Mouse (Mus musculus) frontal cortex, postnatal 25 days (tissue): ENCODE measurements around the gene Fpgs.

Experiments used
- DNase-seq, 2 experiments: peaks; one replicate each; pipeline ENCODE4 v3.0.0; 2022; ENCODE audit warnings: low spot score in 2 of 2

The Fpgs gene

DNA sequence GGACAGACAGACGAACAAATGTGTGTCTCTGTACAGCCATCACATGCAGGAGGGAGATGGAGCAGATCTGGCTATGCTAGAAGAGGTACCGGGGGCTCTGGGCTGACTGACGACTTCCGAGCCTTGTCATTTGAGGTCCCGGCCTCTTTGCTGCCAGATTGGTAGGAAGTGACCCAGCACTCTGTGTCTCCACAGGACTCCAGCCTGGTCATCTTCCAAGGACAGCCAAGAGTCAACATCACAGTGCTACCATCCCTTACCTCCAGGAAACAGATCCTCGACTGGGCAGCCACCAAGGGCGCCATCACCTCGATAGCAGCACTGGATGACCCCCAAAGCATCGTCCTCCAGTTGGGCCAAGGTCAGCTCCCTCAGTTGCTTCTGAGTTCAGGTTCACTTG, 32.8 kb downstream of the Fpgs start:
- no peak for DNase-seq

DNA sequence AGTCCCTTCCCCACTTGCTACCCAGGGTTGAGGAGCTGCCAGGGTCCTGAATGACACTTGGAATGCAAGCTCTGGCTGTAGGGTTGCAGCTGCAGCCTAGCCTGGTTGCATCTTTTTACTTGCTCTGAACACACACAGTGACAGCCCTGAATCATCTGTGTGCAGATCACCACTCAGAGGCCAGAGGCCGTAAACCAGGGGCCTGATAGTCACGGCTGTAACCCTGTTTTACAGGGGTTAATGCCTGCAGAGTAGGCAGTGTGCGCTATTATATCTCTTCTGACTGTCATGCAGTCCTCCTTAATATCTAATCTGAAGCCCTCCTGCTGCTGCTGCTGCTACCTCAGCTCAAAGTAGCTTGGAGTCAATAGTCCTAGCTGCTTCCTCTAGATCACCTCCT, 34.1 kb downstream of the Fpgs start:
- DNase-seq, result no peak

- no peak for DNase-seq
Measured at GRCm38 (mm10) chr2:32668176-32668575, 35.8 kb downstream of the Fpgs start.

- no peak for DNase-seq
Measured at GRCm38 (mm10) chr2:32667775-32668174, 36.2 kb downstream of the Fpgs start.

- DNase-seq, result no peak
Measured at GRCm38 (mm10) chr2:32665853-32666252, 38.1 kb downstream of the Fpgs start.

- no peak for DNase-seq
Measured at GRCm38 (mm10) chr2:32665345-32665744, 38.6 kb downstream of the Fpgs start.

- DNase-seq, result no peak
Measured at GRCm38 (mm10) chr2:32662291-32662690, 41.7 kb downstream of the Fpgs start.

GRCm38 (mm10) chr2:32661509-32662107, 42.3 kb downstream of the Fpgs start:
- DNase-seq, result no peak

DNA sequence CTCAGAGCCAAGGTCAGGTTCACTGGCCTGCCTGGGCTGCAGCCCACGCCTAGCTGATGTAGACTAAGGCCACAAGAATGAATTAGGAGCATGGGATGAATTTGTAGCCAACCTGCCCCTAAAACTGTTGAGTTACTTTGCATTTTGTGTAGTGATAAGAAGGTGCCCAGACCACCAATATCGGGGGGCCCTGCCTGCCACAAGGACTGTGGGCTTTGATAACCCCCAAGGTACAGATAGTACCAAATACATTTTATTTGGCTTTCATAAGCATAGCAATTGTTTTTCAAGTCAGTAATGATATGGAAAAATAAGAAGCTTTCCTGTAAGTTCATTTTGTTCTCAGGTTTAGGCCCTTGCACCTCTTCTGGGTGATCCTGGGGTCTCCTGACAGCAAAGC, 45.1 kb downstream of the Fpgs start:
- DNase-seq, result no peak

GRCm38 (mm10) chr2:32655826-32656225, 48.1 kb downstream of the Fpgs start:
- DNase-seq, result no peak

DNA sequence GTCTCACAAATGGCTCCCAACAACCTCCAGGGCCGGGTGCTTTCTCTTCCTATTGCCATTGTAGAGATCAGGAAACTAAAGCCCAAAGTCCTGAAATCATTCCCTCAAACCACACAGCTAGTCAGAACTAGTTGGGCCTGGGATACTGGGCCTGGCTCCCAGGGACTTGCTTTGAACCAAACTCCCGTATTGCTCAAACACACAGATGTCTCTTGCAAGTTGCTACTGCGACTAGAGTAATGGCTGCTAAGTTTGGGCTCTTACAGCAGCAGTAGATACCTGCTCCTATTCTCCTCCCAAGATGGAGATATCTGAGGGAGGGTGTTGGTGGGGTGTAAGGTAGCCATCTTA, 48.6 kb downstream of the Fpgs start:
- no peak for DNase-seq

- DNase-seq, result no peak
Measured at GRCm38 (mm10) chr2:32654743-32655393, 49.1 kb downstream of the Fpgs start.

- no peak for DNase-seq
Measured at GRCm38 (mm10) chr2:32653764-32654163, 50.2 kb downstream of the Fpgs start.

DNA sequence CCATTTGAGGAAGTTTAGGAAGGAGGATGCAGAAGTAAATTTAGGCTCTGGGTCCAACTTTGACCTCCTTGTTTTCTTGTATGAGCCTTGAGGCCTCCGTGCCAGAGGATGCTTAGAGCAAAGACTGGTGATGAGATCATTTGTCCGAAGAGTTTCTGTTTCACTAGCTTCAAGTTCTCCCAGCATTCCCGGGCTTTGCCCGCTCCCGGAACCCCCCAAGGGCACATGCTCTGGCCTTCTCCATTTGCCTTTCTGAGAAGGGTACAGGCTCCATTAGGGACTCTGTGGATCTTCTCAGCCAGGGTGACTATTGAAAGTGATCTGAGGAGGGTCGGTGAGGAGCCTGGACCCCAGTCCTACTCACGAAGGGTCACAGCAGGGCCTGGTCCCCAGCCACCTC, 56.6 kb downstream of the Fpgs start:
- DNase-seq, result no peak

DNA sequence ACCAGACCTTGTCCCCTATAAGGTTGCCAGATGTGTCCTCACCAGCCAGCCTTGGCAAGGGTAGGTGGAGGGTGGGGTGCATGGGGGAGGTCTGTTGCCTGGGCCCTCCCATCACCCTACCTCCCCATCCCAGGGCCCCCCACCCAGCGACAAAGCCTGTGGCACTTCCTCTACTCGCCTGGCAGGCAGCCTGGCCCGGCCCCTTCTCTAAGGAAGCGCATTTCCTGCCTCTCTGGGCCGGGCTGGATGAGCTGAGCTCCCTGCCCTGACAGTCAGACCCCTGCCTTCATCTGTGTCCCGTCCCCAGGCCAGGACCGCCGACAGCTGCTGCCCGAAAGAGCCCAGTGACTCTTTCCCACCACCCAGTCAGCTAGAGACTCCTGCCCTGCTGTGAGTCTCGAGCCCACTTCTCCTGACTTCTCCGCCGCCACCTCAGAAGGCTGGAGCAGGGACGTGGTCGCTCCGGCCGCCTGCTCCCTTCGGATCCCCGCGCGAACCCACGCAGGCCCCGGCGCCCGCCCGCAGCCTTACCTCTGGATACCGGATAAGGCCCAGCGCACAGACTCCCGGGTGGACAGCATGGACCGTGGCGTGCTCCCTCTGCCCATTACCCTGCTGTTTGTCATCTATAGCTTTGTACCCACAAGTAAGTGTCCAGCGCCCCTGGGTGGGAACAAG, 57.4 kb downstream of the Fpgs start, which contains the start of gene Eng:
Eng (plus strand) TSS at position 217 of the 678 bp plus-strand sequence.
- DNase-seq, result no peak

DNA sequence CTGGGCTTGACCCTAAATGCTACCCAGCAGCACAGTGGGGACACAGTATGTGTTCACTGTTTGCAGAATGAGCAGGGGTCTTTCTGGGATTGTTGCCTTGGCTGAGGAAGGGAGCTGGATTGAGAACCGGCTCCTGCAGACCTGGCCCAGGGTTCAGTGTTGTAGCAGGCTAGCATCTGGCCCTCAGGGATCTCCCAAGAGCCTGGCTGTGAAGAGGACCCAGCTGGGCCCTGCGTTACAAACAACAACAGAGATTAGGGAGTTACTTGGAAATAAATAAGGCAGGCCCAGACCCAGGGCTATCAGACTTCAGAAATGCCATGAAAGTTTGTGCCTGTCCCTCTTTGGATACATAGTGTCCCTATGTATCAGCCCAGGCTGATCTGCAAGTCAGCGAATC, 58.3 kb downstream of the Fpgs start:
- DNase-seq, result no peak

- no peak for DNase-seq
Measured at GRCm38 (mm10) chr2:32644799-32645475, 59.0 kb downstream of the Fpgs start.

DNA sequence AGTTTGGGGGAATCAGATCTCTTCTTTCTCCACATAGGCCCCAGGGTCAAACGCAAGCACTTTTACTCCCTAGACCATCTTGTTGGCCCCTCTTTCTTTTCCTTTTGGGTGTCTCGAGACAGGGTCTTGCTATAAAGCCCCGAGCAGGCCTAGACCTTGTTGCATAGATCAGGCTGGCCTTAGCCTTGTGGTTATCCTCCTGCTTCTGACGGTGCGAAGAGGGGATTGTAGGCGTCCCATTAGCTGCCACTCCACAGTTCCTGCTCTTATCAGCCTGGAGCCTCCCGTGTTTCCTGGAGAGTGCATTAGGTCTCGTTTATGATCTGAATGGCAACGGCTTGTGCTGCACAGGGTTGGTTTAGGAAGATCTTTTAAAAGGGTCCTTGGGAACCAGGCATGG, 59.9 kb downstream of the Fpgs start:
- DNase-seq, result no peak

DNA sequence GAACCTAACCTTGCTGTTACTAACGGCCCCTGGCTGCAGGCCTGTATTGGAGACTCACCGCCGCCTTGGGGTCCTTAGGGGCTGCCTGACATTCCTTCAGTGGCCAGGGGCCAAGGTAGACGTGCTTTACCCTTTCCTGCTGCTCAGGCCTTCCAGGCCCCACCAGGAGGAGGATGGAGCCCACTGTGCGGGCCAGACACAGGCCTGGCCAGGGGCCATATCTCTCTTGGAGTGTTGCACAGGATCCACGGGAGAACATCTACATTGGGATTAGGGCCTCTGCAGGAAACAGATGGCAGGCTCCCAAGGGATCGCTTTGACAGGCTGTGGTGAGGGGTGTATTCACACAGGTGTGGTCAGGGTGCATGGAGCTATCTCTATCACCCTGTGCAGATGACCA, 61.1 kb downstream of the Fpgs start:
- DNase-seq, result no peak

- DNase-seq, result no peak
Measured at GRCm38 (mm10) chr2:32641810-32642209, 62.1 kb downstream of the Fpgs start.

- DNase-seq, result no peak
Measured at GRCm38 (mm10) chr2:32640550-32641051, 63.3 kb downstream of the Fpgs start.

DNA sequence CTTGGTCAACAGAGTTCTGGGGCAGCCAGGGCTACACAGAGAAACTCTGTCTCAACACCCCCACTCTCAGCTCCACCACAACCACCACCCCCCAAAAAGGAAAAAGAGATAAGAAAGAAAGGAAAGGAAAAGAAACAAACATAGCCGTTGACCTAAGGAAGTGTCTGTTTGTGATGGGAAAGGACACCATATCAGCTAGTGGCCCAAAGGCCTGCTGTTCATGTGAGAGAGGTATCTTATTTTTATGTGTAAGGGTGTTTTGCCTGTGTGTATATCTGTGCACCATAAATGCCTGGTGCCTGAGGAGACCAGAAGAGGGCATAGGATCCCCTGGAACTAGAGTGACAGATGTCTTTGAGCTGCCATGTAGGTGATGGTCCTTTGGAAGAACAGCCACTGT, 64.3 kb downstream of the Fpgs start:
- DNase-seq, result no peak
